Mouse (Mus musculus) liver, embryonic 13.5 days (tissue): Measurements from ENCODE around the gene Sertad1. TPM values are rescaled to one million over a fixed set of nuclear protein-coding genes. Genes with fewer than 3 reads are reported as not detected.

Experiments used
- ATAC-seq: fragments of 200-750 bp; cut with Nextera tagmentation; 2 replicates; pipeline ENCODE4 v1.8.0; 2017; ENCODE audit warnings: low read depth, mild to moderate bottlenecking, moderate number of reproducible peaks, moderate library complexity
- DNase-seq: peaks from one replicate; pipeline ENCODE4 v3.0.0; 2022
- H3K27ac ChIP-seq: fragments of 300-500 bp; sonication (generic); 2 replicates; pipeline ENCODE4 v1.5.1; 2015; ENCODE audit warnings: moderate library complexity, mild to moderate bottlenecking, inconsistent platforms
- H3K27me3 ChIP-seq: fragments of 300-500 bp; sonication (generic); 2 replicates; pipeline ENCODE4 v1.6.1; 2015; ENCODE audit warnings: mild to moderate bottlenecking, inconsistent platforms
- H3K36me3 ChIP-seq: fragments of 300-500 bp; sonication (generic); 2 replicates; pipeline ENCODE4 v1.6.1; 2015; ENCODE audit warnings: mild to moderate bottlenecking, inconsistent platforms
- H3K4me1 ChIP-seq: fragments of 300-500 bp; sonication (generic); replicated peaks from 2 replicates; pipeline ENCODE4 v1.6.1; 2015; ENCODE audit warnings: inconsistent platforms
- H3K4me2 ChIP-seq: fragments of 300-500 bp; sonication (generic); 2 replicates; pipeline ENCODE4 v1.6.1; 2015; ENCODE audit warnings: inconsistent platforms, mild to moderate bottlenecking, moderate library complexity
- H3K4me3 ChIP-seq: fragments of 300-500 bp; sonication (generic); replicated peaks from 2 replicates; pipeline ENCODE4 v1.5.1; 2015; ENCODE audit warnings: mild to moderate bottlenecking, inconsistent platforms
- H3K9ac ChIP-seq: fragments of 300-500 bp; sonication (generic); 2 replicates; pipeline ENCODE4 v1.6.1; 2015; ENCODE audit warnings: mild to moderate bottlenecking, inconsistent platforms
- H3K9me3 ChIP-seq: fragments of 300-500 bp; sonication (generic); replicated peaks from 2 replicates; pipeline ENCODE4 v1.6.1; 2016; ENCODE audit warnings: inconsistent platforms
- WGBS: fragments of 180-500 bp; shearing (Covaris S2); methylation state at CpG from one replicate; pipeline ENCODE4 v1.1.7; 2015; ENCODE audit not compliant: insufficient replicate concordance; 5-methylcytosine and 5-hydroxymethylcytosine counted together
- polyA plus RNA-seq: library from polyadenylated mRNA; unstranded; fragments of >200 nt; fragmentation: Nextera tagmentation; extraction: Ambion mirVana; gene quantifications from 2 replicates; pipeline ENCODE4 v1.2.1, GENCODE M21; 2015

Gene Sertad1
- polyA plus RNA-seq, 1 experiment from 2014 or later, result 21.7 TPM

DNA sequence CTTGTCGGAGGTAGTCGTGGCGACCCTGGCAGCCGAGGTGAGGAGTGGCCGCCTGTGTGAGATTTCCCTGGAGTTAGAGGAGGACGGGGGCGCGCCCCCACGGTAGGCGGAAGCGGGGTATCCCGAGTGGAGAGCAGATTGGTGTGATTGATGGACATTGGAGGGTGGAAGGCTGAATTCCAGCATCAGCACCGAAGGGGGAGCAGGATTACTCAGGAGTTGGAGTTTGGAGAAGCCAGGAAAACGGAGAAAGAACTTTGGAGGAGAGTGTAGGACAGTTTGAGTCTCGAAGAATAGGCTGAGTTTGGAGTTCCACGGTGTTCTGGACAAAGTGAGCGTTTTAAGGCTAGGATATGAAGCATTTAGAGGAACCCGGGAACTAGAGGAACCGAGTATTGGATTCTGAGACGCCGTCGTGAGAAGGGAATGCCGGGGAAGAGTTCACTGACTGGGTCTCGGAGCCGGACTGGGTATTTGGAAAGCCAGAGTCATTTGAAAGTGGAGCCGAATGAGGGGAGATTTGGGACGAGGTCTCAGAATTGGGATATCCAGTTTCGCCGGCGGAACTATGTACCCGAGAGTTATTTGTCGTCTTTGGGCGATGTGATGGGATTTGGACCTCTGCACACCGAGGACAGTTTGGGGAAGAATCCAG, 12.7 kb upstream of the Sertad1 start:
- peaks cover 30% of the 10 kb centered on the region for H3K36me3 ChIP-seq
- ATAC-seq (no peak), DNase-seq (no peak)
- H3K4me2 ChIP-seq, result peak overlapping the region; percentile 79
- H3K4me3 ChIP-seq, result peak overlapping the region; percentile 83
- H3K9ac ChIP-seq, result peak overlapping the region; percentile 90
- H3K27ac ChIP-seq, result peak overlapping the region; percentile 96
- H3K9me3 ChIP-seq, result no peaks in the 10 kb centered on the region
- H3K4me1 ChIP-seq, result peaks cover 56% of the 10 kb centered on the region
- under 1% methylated on average over 34 of the region's 34 CpGs for WGBS
- H3K27me3 ChIP-seq, result no peaks in the 10 kb centered on the region

DNA sequence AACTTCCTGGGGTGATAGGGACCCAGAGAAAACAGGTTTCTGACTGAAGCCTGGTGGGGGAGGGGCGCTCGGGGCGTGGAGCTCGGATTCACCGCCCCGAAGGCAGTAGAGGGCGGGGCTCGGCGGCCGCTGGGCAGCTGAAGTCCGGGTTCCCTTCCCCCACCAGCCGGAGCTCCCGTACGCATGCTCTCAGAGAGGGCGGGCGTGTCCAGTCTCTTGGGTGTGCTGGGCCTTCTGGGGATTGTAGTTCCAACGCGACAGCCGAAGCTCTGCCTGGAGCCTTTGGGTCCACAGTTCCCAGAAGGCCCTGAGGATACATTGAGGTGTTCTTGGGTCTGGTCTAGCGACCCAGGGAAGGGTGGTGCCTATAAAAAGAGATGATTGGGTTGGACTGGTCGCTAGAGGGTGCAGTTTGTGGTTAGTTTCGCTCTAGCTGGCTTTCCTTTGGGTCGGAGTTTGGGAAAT, 12.2 kb upstream of the Sertad1 start:
- Histone ChIP-seq H3K4me1 (peaks cover 61% of the 10 kb centered on the region), H3K9me3 (no peaks in the 10 kb centered on the region), H3K27me3 (no peaks in the 10 kb centered on the region), H3K9ac (peak overlapping the region; percentile 90), H3K4me2 (peak overlapping the region; percentile 79), H3K4me3 (peak overlapping the region; percentile 83), H3K36me3 (peaks cover 30% of the 10 kb centered on the region), H3K27ac (peak overlapping the region; percentile 96)
- WGBS, result under 1% methylated on average over 23 of the region's 23 CpGs
- peak; percentile 88 for ATAC-seq
- peak; percentile 99 for DNase-seq

DNA sequence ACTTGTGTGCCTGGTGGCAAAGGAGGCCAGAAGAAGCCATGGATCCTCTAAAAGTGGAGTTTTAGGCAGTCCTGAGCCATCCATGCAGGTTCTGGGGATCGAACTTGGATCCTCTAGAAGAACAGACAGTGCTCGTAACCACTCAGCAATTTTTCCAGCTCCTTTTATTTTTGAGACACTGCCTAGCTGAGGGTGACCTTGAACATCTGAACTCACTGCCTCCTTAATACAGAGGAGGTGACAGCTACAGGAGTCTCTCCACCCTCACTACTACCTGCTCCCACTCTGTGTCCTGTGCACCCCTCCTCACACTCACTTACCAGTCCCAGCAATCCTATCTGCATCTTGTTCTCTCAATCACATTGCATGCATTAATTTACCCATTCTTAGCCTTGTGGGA, 11.1 kb upstream of the Sertad1 start:
- H3K27ac ChIP-seq, result peak overlapping the region; percentile 96
- H3K36me3 ChIP-seq, result peaks cover 30% of the 10 kb centered on the region
- H3K4me1 ChIP-seq, result peaks cover 72% of the 10 kb centered on the region
- peak overlapping the region; percentile 79 for H3K4me2 ChIP-seq
- WGBS, result 79% methylated on average over 2 of the region's 2 CpGs
- H3K9ac ChIP-seq, result peak overlapping the region; percentile 75
- peak overlapping the region; percentile 83 for H3K4me3 ChIP-seq
- ATAC-seq (no peak), DNase-seq (no peak)
- no peaks in the 10 kb centered on the region for H3K9me3 ChIP-seq
- no peaks in the 10 kb centered on the region for H3K27me3 ChIP-seq

DNA sequence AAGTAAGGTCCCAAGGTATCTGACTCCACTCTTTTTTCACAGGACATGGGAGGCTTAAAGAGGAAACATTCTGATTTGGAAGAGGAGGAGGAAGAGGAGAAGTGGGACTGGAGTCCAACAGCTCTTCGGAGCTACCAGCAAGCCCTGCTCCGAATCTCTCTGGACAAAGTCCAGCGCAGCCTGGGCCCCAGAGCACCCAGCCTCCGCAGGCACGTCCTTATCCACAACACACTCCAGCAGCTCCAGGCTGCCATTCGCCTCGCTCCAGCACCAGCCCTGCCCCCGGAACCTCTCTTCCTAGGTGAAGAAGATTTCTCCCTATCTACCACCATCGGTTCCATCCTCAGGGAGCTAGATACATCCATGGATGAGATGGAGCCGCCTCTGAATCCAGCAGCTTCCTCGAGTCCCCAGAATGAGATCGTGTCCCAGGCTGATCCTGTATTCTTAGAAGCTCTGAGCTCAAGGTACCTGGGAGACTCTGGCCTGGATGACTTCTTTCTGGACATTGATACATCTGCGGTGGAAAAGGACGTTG, 10.5 kb upstream of the Sertad1 start:
- DNase-seq, result no peak
- ATAC-seq, result no peak
- Histone ChIP-seq H3K27ac (peak overlapping the region; percentile 96), H3K4me3 (no peak overlapping the region; the same call in 1 of the 2 replicates), H3K9me3 (no peaks in the 10 kb centered on the region), H3K4me2 (peak overlapping the region; percentile 79), H3K36me3 (peaks cover 30% of the 10 kb centered on the region), H3K4me1 (peaks cover 78% of the 10 kb centered on the region), H3K9ac (peak overlapping the region; percentile 75; the same call in 1 of the 2 replicates), H3K27me3 (no peaks in the 10 kb centered on the region)
- 86% methylated on average over 14 of the region's 14 CpGs for WGBS

DNA sequence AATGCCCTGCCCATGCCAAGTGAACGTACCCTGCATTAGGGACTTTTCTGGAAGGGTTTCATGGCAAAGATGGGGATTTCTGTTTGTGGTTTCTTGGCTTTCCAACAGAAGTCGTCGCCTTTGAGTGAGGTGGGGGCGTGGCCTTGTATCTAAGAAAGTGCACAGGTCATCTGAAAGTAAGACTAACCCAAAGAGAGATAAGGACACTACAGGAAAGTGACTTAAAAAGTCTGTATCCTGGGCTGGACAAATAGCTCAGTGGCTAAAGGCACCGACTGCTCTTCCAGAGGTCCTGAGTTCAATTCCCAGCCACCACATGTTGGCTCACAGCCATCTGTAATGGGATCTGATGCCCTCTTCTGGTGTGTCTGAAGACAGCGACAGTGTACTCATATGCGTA, 8.1 kb upstream of the Sertad1 start:
- no peaks in the 10 kb centered on the region for H3K9me3 ChIP-seq
- no peak overlapping the region for H3K4me3 ChIP-seq
- whole genome bisulfite sequencing, result 47% methylated on average over 7 of the region's 7 CpGs
- no peaks in the 10 kb centered on the region for H3K27me3 ChIP-seq
- peaks cover 85% of the 10 kb centered on the region for H3K4me1 ChIP-seq
- H3K36me3 ChIP-seq, result peaks cover 30% of the 10 kb centered on the region
- H3K27ac ChIP-seq, result peak overlapping the region; percentile 91
- ATAC-seq (no peak), DNase-seq (no peak)
- peak overlapping the region; percentile 33 for H3K9ac ChIP-seq
- H3K4me2 ChIP-seq, result peak overlapping the region; percentile 21; the same call in 1 of the 2 replicates

DNA sequence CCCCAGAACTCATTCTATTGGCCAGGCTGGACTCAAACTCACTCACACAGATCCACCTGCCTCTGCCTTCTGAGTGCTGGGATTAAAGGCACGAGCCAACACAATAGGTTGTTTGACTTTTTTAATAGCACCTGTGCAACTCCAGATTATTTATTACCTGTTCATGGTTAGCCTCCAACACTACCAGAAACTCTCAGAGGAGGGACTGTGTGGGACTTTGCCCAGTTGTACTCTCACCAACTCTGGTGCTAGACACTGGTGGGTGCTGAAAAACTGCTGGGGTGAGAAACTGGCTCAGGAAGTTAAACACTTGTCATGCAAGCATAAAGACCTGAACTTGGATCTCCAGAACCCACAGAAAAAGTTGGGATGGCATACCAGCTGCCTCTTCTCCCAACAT, 7.0 kb upstream of the Sertad1 start:
- H3K27ac ChIP-seq, result peak overlapping the region; percentile 91
- peaks cover 97% of the 10 kb centered on the region for H3K4me1 ChIP-seq
- peak overlapping the region; percentile 73 for H3K4me2 ChIP-seq
- H3K36me3 ChIP-seq, result peaks cover 30% of the 10 kb centered on the region
- DNase-seq (no peak), ATAC-seq (no peak)
- H3K9ac ChIP-seq, result peak overlapping the region; percentile 50
- H3K27me3 ChIP-seq, result no peaks in the 10 kb centered on the region
- no peaks in the 10 kb centered on the region for H3K9me3 ChIP-seq
- 81% methylated on average over 1 of the region's 1 CpGs for WGBS
- H3K4me3 ChIP-seq, result 0 out of 2 replicates have a peak overlapping the region, but pooled peaks have one; percentile 49

DNA sequence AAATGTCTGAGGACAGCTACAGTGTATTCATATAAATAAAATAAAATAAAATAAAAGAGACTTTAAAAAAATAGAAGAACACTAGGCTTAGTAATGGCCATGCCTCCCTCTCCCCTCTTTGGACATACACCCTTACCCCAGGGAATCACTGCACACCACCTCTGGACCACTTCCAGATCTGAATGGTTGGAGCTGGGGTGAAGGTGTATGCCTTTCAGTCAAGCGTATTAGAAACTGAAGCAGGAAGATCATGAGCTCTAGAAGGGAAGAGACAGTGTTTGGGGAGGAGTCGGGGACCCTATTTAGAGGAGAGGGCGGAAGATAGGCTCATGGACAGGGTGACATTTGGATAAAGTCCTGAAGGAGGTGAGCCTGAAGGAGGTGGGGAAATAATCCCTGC, 6.2 kb upstream of the Sertad1 start:
- WGBS, result 77% methylated on average over 3 of the region's 3 CpGs
- Histone ChIP-seq H3K9me3 (no peaks in the 10 kb centered on the region), H3K4me1 (peaks cover 98% of the 10 kb centered on the region), H3K36me3 (peaks cover 30% of the 10 kb centered on the region), H3K9ac (peak overlapping the region; percentile 73), H3K4me2 (peak overlapping the region; percentile 73), H3K27ac (peak overlapping the region; percentile 91), H3K4me3 (peak overlapping the region; percentile 49), H3K27me3 (no peaks in the 10 kb centered on the region)
- no peak for ATAC-seq
- no peak for DNase-seq

DNA sequence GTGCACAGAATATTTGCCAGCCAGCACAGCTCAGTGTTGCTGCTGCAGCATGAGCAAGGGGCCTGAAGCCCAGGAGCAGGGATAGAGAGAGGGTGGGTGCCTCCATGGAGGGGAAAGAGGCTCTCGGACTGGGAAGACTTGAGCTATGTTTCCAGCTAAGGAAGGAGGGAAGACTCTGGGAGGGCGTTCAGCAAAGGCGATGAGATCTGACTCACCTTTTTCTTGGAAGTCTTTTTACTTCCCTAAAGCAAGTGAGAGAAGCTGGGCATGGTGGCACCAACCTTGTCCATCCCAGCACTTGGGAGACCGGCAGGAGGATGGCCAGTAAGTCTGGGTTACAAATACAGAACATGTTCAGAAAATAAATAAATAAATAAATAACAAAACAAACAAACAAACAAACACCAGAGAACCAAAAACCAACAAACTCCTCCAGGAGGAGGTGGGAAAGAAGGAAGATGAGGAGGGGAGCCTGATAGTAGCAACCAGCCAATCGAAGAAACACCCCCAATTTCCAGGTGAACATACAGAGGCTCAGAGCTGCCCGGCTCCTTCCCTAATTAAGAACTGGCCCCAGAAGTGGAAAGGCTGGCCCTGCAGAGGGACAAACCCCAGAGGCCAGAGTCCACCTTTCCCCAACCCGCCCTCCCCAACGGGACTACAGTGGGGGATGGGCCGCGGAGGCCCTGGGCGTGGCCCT, 5.6 kb upstream of the Sertad1 start:
- H3K4me2 ChIP-seq, result peak overlapping the region; percentile 73
- peak overlapping the region; percentile 91 for H3K27ac ChIP-seq
- H3K9me3 ChIP-seq, result no peaks in the 10 kb centered on the region
- peak overlapping the region; percentile 49 for H3K4me3 ChIP-seq
- WGBS, result 19% methylated on average over 11 of the region's 11 CpGs
- H3K36me3 ChIP-seq, result peaks cover 25% of the 10 kb centered on the region
- peaks cover 97% of the 10 kb centered on the region for H3K4me1 ChIP-seq
- H3K27me3 ChIP-seq, result no peaks in the 10 kb centered on the region
- H3K9ac ChIP-seq, result peak overlapping the region; percentile 73
- DNase-seq, result no peak
- no peak for ATAC-seq

DNA sequence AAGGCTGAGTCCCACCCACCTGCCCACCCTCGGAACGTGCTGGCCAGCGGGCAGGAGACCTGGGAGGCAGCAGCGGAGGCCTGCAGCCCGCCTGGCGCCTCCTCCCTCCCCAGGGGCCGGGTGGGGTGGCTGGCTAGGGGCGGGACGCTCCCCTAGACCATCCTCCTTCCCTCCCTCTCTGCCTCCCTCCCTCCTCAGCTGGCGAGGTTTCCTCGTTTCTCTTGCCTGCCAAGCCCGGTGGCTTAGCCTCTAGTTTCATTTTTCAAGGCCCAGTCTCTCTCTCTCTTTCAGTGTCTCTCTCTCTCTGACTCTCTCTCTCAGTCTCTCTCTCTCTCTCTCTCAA, 5.1 kb upstream of the Sertad1 start:
- H3K4me3 ChIP-seq, result peak overlapping the region; percentile 49
- DNase-seq, result peak; percentile 87
- peak; percentile 97 for ATAC-seq
- peaks cover 20% of the 10 kb centered on the region for H3K36me3 ChIP-seq
- H3K4me2 ChIP-seq, result peak overlapping the region; percentile 73
- H3K27me3 ChIP-seq, result no peaks in the 10 kb centered on the region
- H3K4me1 ChIP-seq, result peaks cover 92% of the 10 kb centered on the region
- WGBS, result 2% methylated on average over 12 of the region's 12 CpGs
- H3K9me3 ChIP-seq, result no peaks in the 10 kb centered on the region
- peak overlapping the region; percentile 91 for H3K27ac ChIP-seq
- peak overlapping the region; percentile 73 for H3K9ac ChIP-seq

DNA sequence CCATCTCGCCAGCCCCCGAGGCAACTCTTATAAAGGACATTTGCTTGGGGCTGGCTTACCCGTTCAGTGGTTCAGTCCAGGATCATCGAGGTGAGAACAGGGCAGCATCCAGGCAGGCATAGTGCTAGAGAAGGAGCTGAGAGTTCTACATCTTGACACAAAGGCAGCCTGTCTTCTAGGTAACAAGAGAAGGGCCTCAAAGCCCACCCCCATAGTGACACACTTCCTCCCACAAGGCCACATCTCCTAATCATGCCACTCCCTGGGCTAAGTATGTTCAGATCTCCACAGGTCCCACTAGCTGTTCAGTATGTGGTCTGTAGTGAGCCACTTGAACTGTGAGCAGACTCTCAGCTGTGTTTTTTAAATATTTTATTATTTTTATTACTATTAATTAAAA, 2.9 kb upstream of the Sertad1 start:
- H3K4me1 ChIP-seq, result peaks cover 85% of the 10 kb centered on the region

DNA sequence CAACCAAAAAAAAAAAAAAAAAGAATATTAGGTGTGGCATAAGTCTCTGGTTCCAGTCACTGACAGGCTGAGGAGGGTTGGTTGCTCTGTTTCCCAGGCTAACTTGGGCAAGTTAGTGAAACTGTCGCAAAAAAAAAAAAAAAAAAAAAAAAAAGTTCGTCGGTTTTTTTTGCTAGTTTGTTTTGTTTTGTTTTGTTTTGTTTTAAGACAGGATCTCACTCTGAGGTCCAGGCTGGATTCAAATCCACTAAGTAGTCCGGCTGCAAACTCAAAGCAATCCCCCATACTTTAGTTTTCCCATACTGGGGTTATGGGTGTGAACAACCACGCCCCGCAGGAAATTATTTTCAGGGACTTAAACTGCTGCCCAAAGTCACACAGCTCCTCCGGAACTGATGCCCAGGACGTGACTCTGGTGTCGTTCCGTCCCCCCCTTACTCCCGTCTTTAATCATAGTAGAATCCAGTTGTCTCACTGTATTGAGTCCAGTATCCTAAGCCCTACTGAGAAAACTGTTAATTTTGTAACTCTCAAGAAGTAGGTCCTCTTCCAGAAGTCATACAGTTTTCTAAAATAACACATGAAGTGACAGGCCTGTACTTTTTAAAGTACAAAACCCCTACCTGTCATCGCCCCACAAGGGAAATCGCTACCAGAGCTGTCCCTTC, 474 bp upstream of the Sertad1 start:
- ATAC-seq (no peak), DNase-seq (peak; percentile 53)
- Histone ChIP-seq H3K9ac (peak overlapping the region; percentile 93), H3K4me1 (peaks cover 82% of the 10 kb centered on the region), H3K4me2 (peak overlapping the region; percentile 81), H3K27me3 (no peaks in the 10 kb centered on the region), H3K4me3 (peak overlapping the region; percentile 87), H3K9me3 (no peaks in the 10 kb centered on the region), H3K36me3 (peaks cover 15% of the 10 kb centered on the region), H3K27ac (peak overlapping the region; percentile 93)
- 2% methylated on average over 13 of the region's 13 CpGs for WGBS

More for the DNA sequence above, 2.9 kb upstream of the Sertad1 start:
- Histone ChIP-seq H3K4me2 (no peak overlapping the region), H3K36me3 (peaks cover 2% of the 10 kb centered on the region; the same call in 1 of the 2 replicates), H3K9ac (no peak overlapping the region), H3K4me3 (no peak overlapping the region), H3K27ac (peak overlapping the region; percentile 25; the same call in 1 of the 2 replicates), H3K27me3 (no peaks in the 10 kb centered on the region), H3K9me3 (no peaks in the 10 kb centered on the region)
- WGBS, result 79% methylated on average over 4 of the region's 4 CpGs
- ATAC-seq (no peak), DNase-seq (no peak)
